Mouse (Mus musculus) lung, embryonic 14.5 days (tissue): ENCODE data around the gene Trrap. TPM values are rescaled to one million over a fixed set of nuclear protein-coding genes. Genes with fewer than 3 reads are reported as not detected.

ENCODE experiments used
- ATAC-seq: fragments of 200-750 bp; cut with Nextera tagmentation; 2 replicates; pipeline ENCODE4 v1.8.0; 2017; ENCODE audit warnings: mild to moderate bottlenecking, moderate TSS enrichment, moderate library complexity; ENCODE audit not compliant: insufficient read depth
- DNase-seq: peaks from one replicate; pipeline ENCODE4 v3.0.0-alpha.2; 2015
- H3K27ac ChIP-seq: fragments of 300-500 bp; sonication (generic); 2 replicates; pipeline ENCODE4 v1.5.1; 2014; ENCODE audit warnings: low read depth, mild to moderate bottlenecking, moderate library complexity
- H3K27me3 ChIP-seq: fragments of 300-500 bp; sonication (generic); 2 replicates; pipeline ENCODE4 v1.6.1; 2014; ENCODE audit warnings: low read length, control low read depth; ENCODE audit not compliant: insufficient read depth
- H3K36me3 ChIP-seq: fragments of 300-500 bp; sonication (generic); 2 replicates; pipeline ENCODE4 v1.6.1; 2014; ENCODE audit warnings: control low read depth; ENCODE audit not compliant: insufficient read depth
- H3K4me1 ChIP-seq: fragments of 300-500 bp; sonication (generic); 2 replicates; pipeline ENCODE4 v1.6.1; 2014; ENCODE audit warnings: antibody characterized with exemption, control low read depth; ENCODE audit not compliant: insufficient read depth
- H3K4me2 ChIP-seq: fragments of 300-500 bp; sonication (generic); 2 replicates; pipeline ENCODE4 v1.6.1; 2014; ENCODE audit warnings: mild to moderate bottlenecking
- H3K4me3 ChIP-seq: fragments of 300-500 bp; sonication (generic); 2 replicates; pipeline ENCODE4 v1.5.1; 2014; ENCODE audit warnings: low read depth, low read length
- H3K9ac ChIP-seq: fragments of 300-500 bp; sonication (generic); 2 replicates; pipeline ENCODE4 v1.6.1; 2014
- H3K9me3 ChIP-seq: fragments of 300-500 bp; sonication (generic); 2 replicates; pipeline ENCODE4 v1.6.1; 2016; ENCODE audit warnings: low read depth, low read length, control low read depth
- CTCF ChIP-seq: IDR thresholded peaks from 2 replicates; pipeline ENCODE4 v1.5.1; 2016; ENCODE audit warnings: antibody characterized with exemption, low read depth
- WGBS: fragments of 180-500 bp; shearing (Covaris S2); extraction: QIAGEN DNeasy Blood & Tissue Kit; methylation state at CpG from one replicate; pipeline ENCODE4 v1.1.7; 2014; 5-methylcytosine and 5-hydroxymethylcytosine counted together
- polyA plus RNA-seq: library from polyadenylated mRNA; unstranded; fragments of >200 nt; fragmentation: Nextera tagmentation; extraction: Ambion mirVana; gene quantifications from 2 replicates; pipeline ENCODE4 v1.2.1, GENCODE M21; 2014

Gene Trrap
- polyA plus RNA-seq, 1 experiment from 2014 or later: 97.4 TPM

- DNase-seq (no peak), ATAC-seq (no peak)
- Histone ChIP-seq H3K36me3 (peaks cover 100% of the 10 kb centered on the region), H3K4me2 (no peak overlapping the region), H3K9me3 (no peaks in the 10 kb centered on the region), H3K27me3 (no peaks in the 10 kb centered on the region), H3K9ac (no peak overlapping the region), H3K27ac (no peak overlapping the region), H3K4me1 (no peaks in the 10 kb centered on the region), H3K4me3 (no peak overlapping the region)
- no peak for TF ChIP-seq CTCF
- WGBS: 92% methylated on average over 20 of the region's 20 CpGs
These were observed 61.0 kb downstream of the Trrap start for GRCm38 (mm10) chr5:144828365-144829102.

- WGBS: 89% methylated on average over 4 of the region's 4 CpGs
- H3K27ac ChIP-seq: no peak overlapping the region
- no peaks in the 10 kb centered on the region for H3K9me3 ChIP-seq
- H3K4me1 ChIP-seq: no peaks in the 10 kb centered on the region
- no peak overlapping the region for H3K4me3 ChIP-seq
- H3K27me3 ChIP-seq: no peaks in the 10 kb centered on the region
- H3K36me3 ChIP-seq: peaks cover 100% of the 10 kb centered on the region
- TF ChIP-seq CTCF: no peak
- no peak overlapping the region for H3K9ac ChIP-seq
- ATAC-seq (no peak), DNase-seq (no peak)
- no peak overlapping the region for H3K4me2 ChIP-seq
These were observed 62.1 kb downstream of the Trrap start for GRCm38 (mm10) chr5:144829631-144830030.

GRCm38 (mm10) chr5:144831840-144832469 is 64.4 kb downstream of the Trrap start:
- no peak for DNase-seq
- H3K4me3 ChIP-seq: no peak overlapping the region
- H3K27me3 ChIP-seq: no peaks in the 10 kb centered on the region
- ATAC-seq: no peak
- 82% methylated on average over 9 of the region's 9 CpGs for WGBS
- H3K9me3 ChIP-seq: no peaks in the 10 kb centered on the region
- H3K36me3 ChIP-seq: peaks cover 100% of the 10 kb centered on the region
- no peak overlapping the region for H3K27ac ChIP-seq
- TF ChIP-seq CTCF: no peak
- H3K4me1 ChIP-seq: no peaks in the 10 kb centered on the region
- H3K9ac ChIP-seq: no peak overlapping the region
- no peak overlapping the region for H3K4me2 ChIP-seq

GRCm38 (mm10) chr5:144836100-144836499 is 68.6 kb downstream of the Trrap start:
- H3K4me2 ChIP-seq: no peak overlapping the region
- H3K9ac ChIP-seq: no peak overlapping the region
- no peak for ATAC-seq
- H3K4me1 ChIP-seq: no peaks in the 10 kb centered on the region
- WGBS: 92% methylated on average over 3 of the region's 3 CpGs
- H3K27ac ChIP-seq: no peak overlapping the region
- H3K9me3 ChIP-seq: no peaks in the 10 kb centered on the region
- H3K36me3 ChIP-seq: peaks cover 100% of the 10 kb centered on the region
- H3K4me3 ChIP-seq: no peak overlapping the region
- H3K27me3 ChIP-seq: no peaks in the 10 kb centered on the region
- DNase-seq: peak; percentile 60
- TF ChIP-seq CTCF: peak; percentile 45

- no peak overlapping the region for H3K27ac ChIP-seq
- no peaks in the 10 kb centered on the region for H3K27me3 ChIP-seq
- DNase-seq: no peak
- H3K4me3 ChIP-seq: no peak overlapping the region
- peaks cover 100% of the 10 kb centered on the region for H3K36me3 ChIP-seq
- ATAC-seq: no peak
- no peak overlapping the region for H3K9ac ChIP-seq
- no peak for TF ChIP-seq CTCF
- H3K4me1 ChIP-seq: no peaks in the 10 kb centered on the region
- WGBS: 96% methylated on average over 20 of the region's 20 CpGs
- H3K4me2 ChIP-seq: no peak overlapping the region
- H3K9me3 ChIP-seq: no peaks in the 10 kb centered on the region
These were observed 77.8 kb downstream of the Trrap start for GRCm38 (mm10) chr5:144845352-144845751.

GRCm38 (mm10) chr5:144848735-144849134 is 81.2 kb downstream of the Trrap start:
- H3K36me3 ChIP-seq: peaks cover 100% of the 10 kb centered on the region
- WGBS: 83% methylated on average over 5 of the region's 5 CpGs
- TF ChIP-seq CTCF: no peak
- H3K4me3 ChIP-seq: no peak overlapping the region
- H3K27ac ChIP-seq: no peak overlapping the region
- no peaks in the 10 kb centered on the region for H3K4me1 ChIP-seq
- H3K9me3 ChIP-seq: no peaks in the 10 kb centered on the region
- DNase-seq (no peak), ATAC-seq (no peak)
- H3K4me2 ChIP-seq: no peak overlapping the region
- H3K27me3 ChIP-seq: no peaks in the 10 kb centered on the region
- H3K9ac ChIP-seq: no peak overlapping the region

GRCm38 (mm10) chr5:144849932-144850331 is 82.4 kb downstream of the Trrap start:
- no peak overlapping the region for H3K9ac ChIP-seq
- H3K36me3 ChIP-seq: peaks cover 100% of the 10 kb centered on the region
- no peak overlapping the region for H3K27ac ChIP-seq
- ATAC-seq (no peak), DNase-seq (no peak)
- no peak overlapping the region for H3K4me2 ChIP-seq
- H3K4me1 ChIP-seq: no peaks in the 10 kb centered on the region
- 90% methylated on average over 10 of the region's 10 CpGs for WGBS
- TF ChIP-seq CTCF: no peak
- no peak overlapping the region for H3K4me3 ChIP-seq
- H3K27me3 ChIP-seq: no peaks in the 10 kb centered on the region
- H3K9me3 ChIP-seq: no peaks in the 10 kb centered on the region
